Comparison of ENCODE assay signal across 15 mouse cellular contexts in genomic region chr4:135884531-135884930, GRCm38 (mm10). TPM values are rescaled to one million over a fixed set of nuclear protein-coding genes. Genes with fewer than 3 reads are reported as not detected.
DNase-seq lines count a peak whose midpoint lies in the region; ATAC-seq lines count a peak whose summit lies in the region.
"Had no signal": no experiment of that assay in that cellular context is flagged by ENCODE, and none has a peak within 500 bp of the region (broad histone marks: within the 10 kb centered on the region; RNA-seq: fewer than 3 reads in every experiment).

No protein-coding gene starts in this region.

- intact Hi-C loops in left cerebral cortex, postnatal 10 days (cut with DNase I), result no loop called here

- no peak overlapping the region for H3K4me2 ChIP-seq in limb, embryonic 11.5 days (ENCODE audit: low read depth, severe bottlenecking)
- H3K4me2 ChIP-seq: heart, embryonic 11.5 days; liver, embryonic 13.5 days; stomach, embryonic 15.5 days had no signal

- no peaks in the 10 kb centered on the region for H3K9me3 ChIP-seq in limb, embryonic 11.5 days (ENCODE audit: control insufficient read depth, low read length)
- H3K9me3 ChIP-seq: liver, embryonic 13.5 days; stomach, embryonic 15.5 days had no signal

- 44% methylated on average over 6 of the region's 6 CpGs for WGBS in limb, embryonic 11.5 days

- no peak overlapping the region for H3K4me3 ChIP-seq in limb, embryonic 11.5 days (ENCODE audit: low read depth, low read length)
- H3K4me3 ChIP-seq: liver, embryonic 13.5 days; stomach, embryonic 15.5 days had no signal

- peak; percentile 40 for DNase-seq in embryo, embryonic 10 days (ENCODE audit: low spot score)
- DNase-seq in embryo, embryonic 9.5 days (ENCODE audit: extremely low spot score), result no peak
- DNase-seq in kidney, postnatal 10 days, result peak; percentile 6
- DNase-seq in kidney, adult 8-10 months, result no peak
- peak; percentile 66 for DNase-seq in R1 (ENCODE audit: low read depth, low spot score)
- DNase-seq in limb, embryonic 11.5 days (ENCODE audit: low spot score), result peak; percentile 35
- no peak for DNase-seq in adrenal gland, postnatal 14 days
- DNase-seq in left cerebral cortex, postnatal 10 days (ENCODE audit: extremely low spot score in 1 of 2, low spot score in 2 of 2), result no peak
- DNase-seq: cerebellum, adult 11 months; heart, postnatal 4 days; layer of hippocampus, adult 9-11 months; liver, embryonic 13.5 days had no signal

- 0 out of 2 replicates have a peak, but pooled peaks cover 5% of the 10 kb centered on the region for H3K4me1 ChIP-seq in limb, embryonic 11.5 days (ENCODE audit: control insufficient read depth, insufficient read depth, low read length)

- H3K9ac ChIP-seq in limb, embryonic 11.5 days (ENCODE audit: low read length), result no peak overlapping the region
- H3K9ac ChIP-seq: liver, embryonic 13.5 days; stomach, embryonic 15.5 days had no signal

- no peaks in the 10 kb centered on the region for H3K27me3 ChIP-seq in limb, embryonic 11.5 days (ENCODE audit: control insufficient read depth, insufficient read depth, low read length)
- H3K27me3 ChIP-seq: liver, embryonic 13.5 days; stomach, embryonic 15.5 days had no signal

- no peak overlapping the region for H3K27ac ChIP-seq in limb, embryonic 11.5 days (replicated peaks; ENCODE audit: low read depth, low read length)
- H3K27ac ChIP-seq: liver, embryonic 13.5 days; stomach, embryonic 15.5 days had no signal

- H3K36me3 ChIP-seq in limb, embryonic 11.5 days (ENCODE audit: control insufficient read depth, insufficient read depth, low read length), result no peaks in the 10 kb centered on the region
- H3K36me3 ChIP-seq: liver, embryonic 13.5 days; stomach, embryonic 15.5 days had no signal

- ATAC-seq in limb, embryonic 11.5 days (ENCODE audit: insufficient number of reproducible peaks, low FRiP score, low TSS enrichment, low read depth), result no peak
- ATAC-seq: forebrain, embryonic 16.5 days had no signal

RNA-seq across cellular contexts. Expression of gene Cnr2, which starts 10.7 kb away (rescaled TPM):
- polyA plus RNA-seq in limb, embryonic 11.5 days (2014; fragmentation: Nextera tagmentation; extraction: Ambion mirVana), result 0.23 and 0.51 TPM in 2 replicates
- total RNA-seq in adrenal gland, postnatal 14 days (2021), result 1.9 and 4.7 TPM in 2 replicates
- under 1 TPM in 1 of 2 experiments, not detected in 1; 0.11 TPM for total RNA-seq in left cerebral cortex, postnatal 10 days (2021)
- polyA plus RNA-seq: forebrain, embryonic 16.5 days had no signal

RNA-seq across cellular contexts. Expression of gene Pnrc2, which starts 10.9 kb away (rescaled TPM):
- polyA plus RNA-seq in limb, embryonic 11.5 days (2014; fragmentation: Nextera tagmentation; extraction: Ambion mirVana), result 232 and 234 TPM in 2 replicates
- 110 and 149 TPM in 2 replicates for total RNA-seq in adrenal gland, postnatal 14 days (2021)
- total RNA-seq in left cerebral cortex, postnatal 10 days (2021), result 10 to 100 TPM; 47.1 to 47.9 TPM

RNA-seq across cellular contexts. Expression of gene Srsf10, which starts 29.0 kb away (rescaled TPM):
- polyA plus RNA-seq in limb, embryonic 11.5 days (2014; fragmentation: Nextera tagmentation; extraction: Ambion mirVana), result 435 and 442 TPM in 2 replicates
- 119 and 125 TPM in 2 replicates for total RNA-seq in adrenal gland, postnatal 14 days (2021)
- 10 to 100 TPM; 70.1 to 74.8 TPM for total RNA-seq in left cerebral cortex, postnatal 10 days (2021)

RNA-seq across cellular contexts. Expression of gene Fuca1, which starts 36.0 kb away (rescaled TPM):
- 40.1 and 40.8 TPM in 2 replicates for polyA plus RNA-seq in limb, embryonic 11.5 days (2014; fragmentation: Nextera tagmentation; extraction: Ambion mirVana)
- 90.1 and 94.3 TPM in 2 replicates for total RNA-seq in adrenal gland, postnatal 14 days (2021)
- total RNA-seq in left cerebral cortex, postnatal 10 days (2021), result 10 to 100 TPM; 46.8 to 47.9 TPM

Comparison
In these comparisons a context has a peak if more than half of its experiments do, and no peak if none do; other contexts are left out.
1. DNase-seq: peak in embryo, embryonic 10 days (single experiment), kidney, postnatal 10 days (single experiment), R1 (single experiment) and limb, embryonic 11.5 days (single experiment); none in embryo, embryonic 9.5 days (single experiment), kidney, adult 8-10 months (0 of 2), adrenal gland, postnatal 14 days (single experiment) and left cerebral cortex, postnatal 10 days (0 of 2).